Mouse (Mus musculus) limb, embryonic 14.5 days (tissue): ENCODE measurements at regions not wholly inside any gene's neighbourhood (a gene's known extent, or its start where the extent isn't known, plus 50 kb on each side); places are given as distances from the start of the nearest gene placed in this dataset.

Source experiments
- ATAC-seq: fragments of 200-750 bp; cut with Nextera tagmentation; 2 replicates; pipeline ENCODE4 v1.8.0; 2017; ENCODE audit warnings: low read depth, moderate number of reproducible peaks, moderate TSS enrichment; ENCODE audit not compliant: low FRiP score
- DNase-seq: peaks from one replicate; pipeline ENCODE4 v3.0.0-alpha.2; 2015; ENCODE audit warnings: low spot score
- H3K27ac ChIP-seq: fragments of 300-500 bp; sonication (generic); replicated peaks from 2 replicates; pipeline ENCODE4 v1.5.1; 2014; ENCODE audit warnings: low read depth, mild to moderate bottlenecking, low read length, moderate library complexity, mixed read lengths
- H3K27me3 ChIP-seq: fragments of 300-500 bp; sonication (generic); 2 replicates; pipeline ENCODE4 v1.6.1; 2014; ENCODE audit warnings: low read length, mixed read lengths; ENCODE audit not compliant: control insufficient read depth, insufficient read depth
- H3K36me3 ChIP-seq: fragments of 300-500 bp; sonication (generic); 2 replicates; pipeline ENCODE4 v1.6.1; 2014; ENCODE audit warnings: mild to moderate bottlenecking, low read length, moderate library complexity, mixed read lengths; ENCODE audit not compliant: control insufficient read depth, insufficient read depth
- H3K4me1 ChIP-seq: fragments of 300-500 bp; sonication (generic); 2 replicates; pipeline ENCODE4 v1.6.1; 2014; ENCODE audit warnings: antibody characterized with exemption, low read length, mixed read lengths; ENCODE audit not compliant: control insufficient read depth, insufficient read depth
- H3K4me2 ChIP-seq: fragments of 300-500 bp; sonication (generic); replicated peaks from 2 replicates; pipeline ENCODE4 v1.6.1; 2014; ENCODE audit warnings: low read depth, mild to moderate bottlenecking, low read length, moderate library complexity; ENCODE audit not compliant: severe bottlenecking
- H3K4me3 ChIP-seq: fragments of 300-500 bp; sonication (generic); replicated peaks from 2 replicates; pipeline ENCODE4 v1.5.1; 2014; ENCODE audit warnings: low read length
- H3K9ac ChIP-seq: fragments of 300-500 bp; sonication (generic); 2 replicates; pipeline ENCODE4 v1.6.1; 2014; ENCODE audit warnings: mild to moderate bottlenecking, low read depth, low read length, moderate library complexity; ENCODE audit not compliant: severe bottlenecking
- H3K9me3 ChIP-seq: fragments of 300-500 bp; sonication (generic); 2 replicates; pipeline ENCODE4 v1.6.1; 2016; ENCODE audit warnings: low read length; ENCODE audit not compliant: control insufficient read depth
- POLR2A ChIP-seq: fragments of 200-500 bp; IDR thresholded peaks from 2 replicates; pipeline ENCODE4 v1.8.0; 2012; ENCODE audit warnings: inconsistent platforms, mild to moderate bottlenecking, moderate library complexity, borderline replicate concordance; ENCODE audit not compliant: insufficient read depth, insufficient read length; ENCODE audit errors: extremely low read depth
- WGBS: fragments of 180-500 bp; shearing (Covaris S2); extraction: QIAGEN DNeasy Blood & Tissue Kit; methylation state at CpG from one replicate; pipeline ENCODE4 v1.1.7; 2014; 5-methylcytosine and 5-hydroxymethylcytosine counted together

DNA sequence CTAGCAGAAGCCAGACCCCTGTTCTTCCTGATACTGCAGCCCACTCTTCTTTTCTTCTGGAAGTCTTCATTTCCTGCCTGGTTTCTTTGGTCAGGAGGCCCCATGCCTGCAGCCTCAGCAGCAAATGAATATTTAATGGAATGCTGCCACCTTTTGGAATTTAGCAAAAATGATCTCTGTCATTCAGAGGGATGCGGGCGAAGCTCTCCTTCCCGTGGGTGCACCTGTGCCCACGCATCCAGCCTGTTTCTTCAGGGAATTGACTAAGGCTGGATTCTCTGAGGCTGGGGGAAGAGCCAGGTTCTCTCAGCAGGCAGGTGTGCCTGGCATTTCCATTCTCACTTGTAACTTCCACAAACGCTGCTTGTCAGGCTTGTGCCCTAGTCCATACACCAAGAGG, 279.1 kb upstream of the Eef2kmt start:
- Histone ChIP-seq H3K4me1 (no peaks in the 10 kb centered on the region), H3K27ac (no peak overlapping the region), H3K4me3 (no peak overlapping the region), H3K9ac (no peak overlapping the region), H3K9me3 (no peaks in the 10 kb centered on the region), H3K27me3 (no peaks in the 10 kb centered on the region), H3K36me3 (no peaks in the 10 kb centered on the region), H3K4me2 (no peak overlapping the region)
- ATAC-seq (no peak), DNase-seq (peak; percentile 9)
- TF ChIP-seq POLR2A, result no peak
- 57% methylated on average over 5 of the region's 5 CpGs for WGBS

DNA sequence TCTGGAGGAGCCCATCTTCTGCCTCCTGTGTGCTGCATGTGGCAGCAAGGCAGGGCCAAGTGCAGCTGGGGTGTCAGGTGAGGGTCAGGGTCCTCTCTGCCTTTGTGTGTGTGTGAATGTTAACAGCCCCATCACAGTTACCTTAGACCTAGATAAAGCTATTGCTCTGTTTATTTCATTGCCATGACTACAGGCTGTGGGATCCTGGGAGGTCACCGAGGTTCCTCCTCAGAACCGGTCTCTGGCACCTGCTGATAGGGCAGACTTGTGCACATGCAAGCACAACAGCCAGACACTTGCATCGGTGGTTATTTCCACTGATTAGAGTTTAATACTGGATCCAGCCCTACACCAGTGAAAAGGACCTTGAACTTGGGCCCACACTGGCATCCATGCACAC, 278.6 kb upstream of the Eef2kmt start:
- no peak for DNase-seq
- Histone ChIP-seq H3K9ac (no peak overlapping the region), H3K4me2 (no peak overlapping the region), H3K4me1 (no peaks in the 10 kb centered on the region), H3K27ac (no peak overlapping the region), H3K9me3 (no peaks in the 10 kb centered on the region), H3K36me3 (no peaks in the 10 kb centered on the region), H3K4me3 (no peak overlapping the region), H3K27me3 (no peaks in the 10 kb centered on the region)
- ATAC-seq, result no peak
- TF ChIP-seq POLR2A, result no peak
- WGBS, result 72% methylated on average over 3 of the region's 3 CpGs

DNA sequence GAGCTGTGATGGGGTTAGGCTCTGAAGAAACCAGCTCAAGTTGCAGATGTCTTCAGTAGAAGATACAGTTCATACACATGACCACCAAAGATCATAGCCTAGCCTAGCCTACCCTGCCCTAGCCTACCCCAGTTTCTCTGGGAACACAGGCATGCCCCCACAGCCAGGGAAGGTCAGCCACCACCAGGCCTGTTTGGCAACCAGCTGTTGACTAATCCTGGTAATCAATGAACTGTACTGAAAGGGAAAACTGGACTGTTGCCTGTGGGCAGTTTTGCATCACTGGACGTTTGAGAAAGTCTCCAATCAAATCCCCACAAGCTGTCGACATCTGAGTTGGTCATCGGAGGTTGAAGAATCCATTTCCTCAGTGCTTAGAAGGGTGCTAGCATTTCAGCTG, 276.5 kb upstream of the Eef2kmt start:
- no peaks in the 10 kb centered on the region for H3K4me1 ChIP-seq
- H3K27me3 ChIP-seq, result no peaks in the 10 kb centered on the region
- WGBS, result 75% methylated on average over 3 of the region's 3 CpGs
- no peak overlapping the region for H3K4me3 ChIP-seq
- no peak overlapping the region for H3K27ac ChIP-seq
- H3K36me3 ChIP-seq, result no peaks in the 10 kb centered on the region
- H3K4me2 ChIP-seq, result no peak overlapping the region
- ATAC-seq (no peak), DNase-seq (no peak)
- H3K9me3 ChIP-seq, result no peaks in the 10 kb centered on the region
- TF ChIP-seq POLR2A, result no peak
- H3K9ac ChIP-seq, result no peak overlapping the region

DNA sequence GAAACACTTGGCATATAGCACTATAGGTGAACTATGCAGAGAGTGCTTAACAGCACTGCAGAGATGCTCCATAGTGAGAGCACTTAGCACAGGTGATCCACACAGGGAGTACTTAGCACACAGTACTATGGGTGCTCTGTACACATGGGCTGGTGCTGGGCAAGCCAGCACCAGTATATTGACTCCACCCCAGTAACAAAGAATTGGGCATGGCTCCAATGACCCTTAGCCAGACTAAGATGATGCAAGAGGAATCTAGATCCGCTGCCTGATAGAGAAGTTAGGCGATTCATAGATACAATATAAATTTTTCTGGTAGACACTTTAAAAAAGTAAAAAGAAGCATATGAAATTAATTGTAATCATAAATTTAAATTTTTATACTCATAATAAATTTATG, 274.0 kb upstream of the Eef2kmt start:
- H3K4me3 ChIP-seq, result no peak overlapping the region
- ATAC-seq (no peak), DNase-seq (no peak)
- WGBS, result 91% methylated on average over 2 of the region's 2 CpGs
- TF ChIP-seq POLR2A, result no peak
- H3K9ac ChIP-seq, result no peak overlapping the region
- H3K4me2 ChIP-seq, result no peak overlapping the region
- H3K9me3 ChIP-seq, result no peaks in the 10 kb centered on the region
- H3K4me1 ChIP-seq, result no peaks in the 10 kb centered on the region
- H3K36me3 ChIP-seq, result no peaks in the 10 kb centered on the region
- no peak overlapping the region for H3K27ac ChIP-seq
- H3K27me3 ChIP-seq, result no peaks in the 10 kb centered on the region

DNA sequence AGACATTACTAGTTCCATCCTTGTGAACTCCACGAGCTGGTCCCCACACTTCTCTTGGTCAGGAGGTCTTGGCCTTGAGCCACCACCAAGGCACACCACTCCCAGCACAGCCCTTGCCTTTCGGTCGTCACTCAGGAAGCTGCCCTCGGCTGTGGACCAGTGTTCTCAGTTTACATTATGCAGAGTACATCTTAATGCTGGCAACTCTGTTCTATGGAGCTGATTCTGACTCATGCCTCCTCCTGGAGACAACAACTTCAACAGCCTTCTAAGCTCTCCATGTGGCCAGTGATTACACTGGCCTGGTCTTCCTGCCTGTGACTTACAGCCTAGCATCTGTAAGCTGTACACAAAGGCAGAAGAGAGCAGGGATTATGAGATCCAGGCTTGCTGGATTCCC, 272.2 kb upstream of the Eef2kmt start:
- no peak for TF ChIP-seq POLR2A
- no peak overlapping the region for H3K4me2 ChIP-seq
- H3K27ac ChIP-seq, result no peak overlapping the region
- DNase-seq (no peak), ATAC-seq (no peak)
- 55% methylated on average over 4 of the region's 4 CpGs for WGBS
- H3K27me3 ChIP-seq, result no peaks in the 10 kb centered on the region
- H3K9me3 ChIP-seq, result no peaks in the 10 kb centered on the region
- no peaks in the 10 kb centered on the region for H3K36me3 ChIP-seq
- H3K4me3 ChIP-seq, result no peak overlapping the region
- no peaks in the 10 kb centered on the region for H3K4me1 ChIP-seq
- H3K9ac ChIP-seq, result no peak overlapping the region

DNA sequence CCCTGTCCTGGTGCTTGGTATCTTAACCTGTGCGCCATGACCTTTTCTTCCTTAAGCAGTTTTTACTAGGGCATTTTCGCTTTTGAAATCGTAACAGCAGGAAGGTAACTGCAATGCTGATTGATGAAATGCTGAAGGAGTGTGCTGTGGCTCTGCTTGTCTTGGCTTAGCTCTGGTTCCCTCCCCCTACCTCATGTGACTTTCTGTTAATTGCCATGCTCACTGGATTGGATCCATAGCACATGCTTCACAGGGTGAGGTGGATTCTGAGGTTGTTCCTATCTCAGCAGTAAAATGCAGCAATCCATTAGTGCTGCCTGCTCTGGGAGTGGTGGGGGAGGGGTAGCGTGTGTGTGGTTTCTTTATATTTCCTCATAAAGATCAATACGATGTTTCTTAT, 268.6 kb upstream of the Eef2kmt start:
- no peak for DNase-seq
- no peak for ATAC-seq
- no peak overlapping the region for H3K4me2 ChIP-seq
- no peaks in the 10 kb centered on the region for H3K4me1 ChIP-seq
- no peak overlapping the region for H3K27ac ChIP-seq
- no peaks in the 10 kb centered on the region for H3K27me3 ChIP-seq
- no peaks in the 10 kb centered on the region for H3K9me3 ChIP-seq
- H3K36me3 ChIP-seq, result no peaks in the 10 kb centered on the region
- H3K9ac ChIP-seq, result no peak overlapping the region
- no peak overlapping the region for H3K4me3 ChIP-seq
- 75% methylated on average over 5 of the region's 5 CpGs for WGBS
- TF ChIP-seq POLR2A, result no peak
